Mouse (Mus musculus): Measurements from ENCODE around the gene Rps6ka1.

- TF ChIP-seq CTCF (IDR thresholded peaks at IDR 0.05; ENCODE audit: low read depth, low read length) (no peak), POLR2A (IDR thresholded peaks at IDR 0.05; ENCODE audit: borderline replicate concordance, low read depth, low read length) (no peak)
Measured at GRCm38 (mm10) chr4:133864380-133864981, 23.1 kb downstream of the Rps6ka1 start.

Data from bone marrow macrophage, adult 2 months (primary cell).